Mouse (Mus musculus) T-cell, adult 2 months (primary cell): ENCODE measurements around the gene Cela3b.

ENCODE experiments used
- DNase-seq: peaks from one replicate; pipeline ENCODE4 v3.0.0; 2022; ENCODE audit warnings: low spot score

Gene Cela3b

GRCm38 (mm10) chr4:137375314-137376278, 54.7 kb downstream of the Cela3b start:
- peak; percentile 39 for DNase-seq

GRCm38 (mm10) chr4:137373711-137374110, 56.6 kb downstream of the Cela3b start:
- no peak for DNase-seq

GRCm38 (mm10) chr4:137371596-137372523, 58.5 kb downstream of the Cela3b start:
- DNase-seq = no peak
